Mouse (Mus musculus) spleen, postnatal 36 days (tissue): ENCODE data around the gene Pgs1.

Experiments used
- DNase-seq, 2 experiments: peaks; one replicate each; pipeline ENCODE4 v3.0.0; 2022; ENCODE audit warnings: low spot score in 2 of 2, mixed read lengths in 1 of 2

The Pgs1 gene

GRCm38 (mm10) chr11:118000083-118000482 lies 14.0 kb downstream of the Pgs1 start:
- no peak for DNase-seq

- peak; percentile 38 to 69 for DNase-seq
Measured at GRCm38 (mm10) chr11:118000565-118001215, 14.6 kb downstream of the Pgs1 start.

GRCm38 (mm10) chr11:118003176-118003575 lies 17.1 kb downstream of the Pgs1 start:
- DNase-seq: no peak

- no peak for DNase-seq
Measured at GRCm38 (mm10) chr11:118003718-118004117, 17.6 kb downstream of the Pgs1 start.

GRCm38 (mm10) chr11:118004217-118004616 lies 18.1 kb downstream of the Pgs1 start:
- DNase-seq: no peak

- DNase-seq: peak in 1 of 2 experiments; percentile 32
Measured at GRCm38 (mm10) chr11:118007460-118008143, 21.5 kb downstream of the Pgs1 start.

- DNase-seq: no peak
Measured at GRCm38 (mm10) chr11:118008144-118008805, 22.2 kb downstream of the Pgs1 start.

- DNase-seq: no peak
Measured at GRCm38 (mm10) chr11:118008843-118009242, 22.8 kb downstream of the Pgs1 start.

- DNase-seq: no peak
Measured at GRCm38 (mm10) chr11:118009865-118010571, 23.9 kb downstream of the Pgs1 start.

- DNase-seq: no peak
Measured at GRCm38 (mm10) chr11:118012595-118012994, 26.5 kb downstream of the Pgs1 start.

- no peak for DNase-seq
Measured at GRCm38 (mm10) chr11:118013339-118013738, 27.2 kb downstream of the Pgs1 start.

- peak; percentile 53 to 65 for DNase-seq
Measured at GRCm38 (mm10) chr11:118014391-118014995, 28.4 kb downstream of the Pgs1 start.

- DNase-seq: peak; percentile 50 to 53
Measured at GRCm38 (mm10) chr11:118015381-118016145, 29.5 kb downstream of the Pgs1 start.

GRCm38 (mm10) chr11:118018328-118018727 lies 32.2 kb downstream of the Pgs1 start:
- no peak for DNase-seq

- DNase-seq: peak; percentile 67 to 71
Measured at GRCm38 (mm10) chr11:118021806-118022205, 35.7 kb downstream of the Pgs1 start.

- no peak for DNase-seq
Measured at GRCm38 (mm10) chr11:118023475-118023874, 37.4 kb downstream of the Pgs1 start.

GRCm38 (mm10) chr11:118024111-118024510 lies 38.0 kb downstream of the Pgs1 start:
- DNase-seq: no peak

GRCm38 (mm10) chr11:118029170-118029569 lies 43.1 kb downstream of the Pgs1 start:
- DNase-seq: no peak

- DNase-seq: no peak
Measured at GRCm38 (mm10) chr11:118031134-118031533, 45.0 kb downstream of the Pgs1 start.

GRCm38 (mm10) chr11:118034395-118034794 lies 48.3 kb downstream of the Pgs1 start:
- no peak for DNase-seq

- no peak for DNase-seq
Measured at GRCm38 (mm10) chr11:118035068-118035467, 49.0 kb downstream of the Pgs1 start.
